Mouse (Mus musculus): ENCODE measurements around the gene Zmpste24.

Zmpste24 gene

DNA sequence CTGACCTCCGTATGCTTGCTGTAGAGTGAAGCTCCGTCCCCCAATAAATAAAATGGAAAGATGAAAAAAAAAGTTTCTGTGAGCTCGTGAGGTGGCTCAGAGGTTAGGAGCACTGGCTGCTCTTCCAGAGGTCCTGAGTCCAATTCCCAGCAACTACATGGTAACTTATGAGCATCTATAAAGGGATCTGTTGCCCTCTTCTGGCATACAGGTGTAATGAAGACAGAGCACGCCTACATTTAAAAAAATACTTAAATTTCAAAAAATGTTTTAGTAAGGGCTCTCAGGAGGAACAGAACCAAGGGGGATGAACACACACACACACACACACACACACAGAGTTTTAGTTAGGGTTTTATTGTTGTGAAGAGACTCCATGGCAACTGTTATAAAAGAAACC, 66.6 kb downstream of the Zmpste24 start:
- peak; percentile 47 for DNase-seq (ENCODE audit: low read depth)

DNA sequence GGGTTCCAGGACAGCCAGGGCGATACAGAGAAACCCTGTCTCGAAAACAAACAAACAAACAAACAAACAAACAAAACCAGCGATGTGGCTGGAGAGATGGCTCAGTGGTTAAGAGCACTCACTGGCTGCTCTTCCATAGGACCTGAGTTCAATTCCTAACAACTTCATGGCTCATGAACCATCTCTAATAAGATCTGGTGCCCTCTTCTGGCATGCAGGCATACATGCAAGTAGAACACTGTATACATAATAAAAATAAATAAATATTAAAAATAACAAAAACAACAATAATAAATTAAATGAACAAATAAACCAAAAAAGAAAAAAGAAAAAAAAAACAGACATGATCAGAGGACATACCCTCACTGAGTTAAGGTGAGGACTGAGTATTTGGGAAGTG, 68.4 kb downstream of the Zmpste24 start:
- no peak for DNase-seq (ENCODE audit: low read depth)

DNA sequence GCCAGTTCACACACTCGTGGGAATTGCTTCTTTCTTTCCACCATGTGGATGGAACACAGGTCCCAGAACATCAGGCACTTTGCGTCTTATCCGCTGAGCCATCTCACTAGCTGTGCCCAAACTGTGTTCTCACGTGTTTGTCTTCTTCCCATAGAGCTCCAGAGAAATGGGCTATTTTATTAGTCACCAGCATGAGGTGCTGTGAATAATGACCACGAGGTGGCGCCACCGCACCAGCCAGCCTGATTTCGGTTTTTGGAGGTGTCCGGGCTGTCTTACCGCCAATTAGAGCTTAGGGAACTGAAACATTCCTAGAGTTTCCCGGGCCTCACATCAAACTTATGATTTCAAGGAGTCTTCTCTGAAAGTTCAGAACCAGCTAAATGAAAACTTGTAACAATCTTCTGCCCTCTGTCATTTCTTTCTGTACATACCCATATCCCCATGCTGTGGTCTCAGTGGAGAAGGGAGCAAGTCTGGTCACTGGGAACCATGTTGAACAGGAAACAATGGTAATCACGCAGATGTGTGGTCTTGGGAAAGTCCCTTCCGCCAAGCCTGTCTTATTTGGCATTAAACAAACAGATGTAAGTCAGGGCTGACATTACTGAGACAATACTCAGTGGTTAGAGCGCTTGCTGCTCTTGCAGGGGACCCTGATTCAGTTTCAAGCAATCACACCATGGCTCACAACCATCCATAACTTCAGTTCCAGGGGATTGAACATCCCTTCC, 69.2 kb downstream of the Zmpste24 start:
- DNase-seq (ENCODE audit: low read depth) = peak; percentile 72

DNA sequence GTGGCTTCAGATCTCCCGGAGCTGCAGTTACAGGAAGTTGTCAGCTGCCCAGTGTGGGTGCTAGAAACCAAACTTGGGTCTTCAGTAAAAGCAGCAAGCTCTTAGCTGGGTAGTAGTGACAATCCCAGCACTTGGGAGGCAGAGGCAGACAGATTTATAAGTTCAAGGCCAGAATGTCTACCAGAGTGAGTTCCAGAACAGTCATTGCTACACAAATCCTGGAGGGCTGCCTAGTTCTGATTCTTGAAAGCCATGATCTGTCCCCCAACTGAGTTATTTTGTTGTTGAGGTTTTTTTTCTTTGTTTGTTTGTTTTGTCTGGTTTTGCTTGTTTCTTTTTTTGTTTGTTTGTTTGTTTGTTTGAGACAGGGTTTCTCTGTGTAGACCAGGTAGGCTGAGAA, 69.9 kb downstream of the Zmpste24 start:
- DNase-seq (ENCODE audit: low read depth) = no peak

DNA sequence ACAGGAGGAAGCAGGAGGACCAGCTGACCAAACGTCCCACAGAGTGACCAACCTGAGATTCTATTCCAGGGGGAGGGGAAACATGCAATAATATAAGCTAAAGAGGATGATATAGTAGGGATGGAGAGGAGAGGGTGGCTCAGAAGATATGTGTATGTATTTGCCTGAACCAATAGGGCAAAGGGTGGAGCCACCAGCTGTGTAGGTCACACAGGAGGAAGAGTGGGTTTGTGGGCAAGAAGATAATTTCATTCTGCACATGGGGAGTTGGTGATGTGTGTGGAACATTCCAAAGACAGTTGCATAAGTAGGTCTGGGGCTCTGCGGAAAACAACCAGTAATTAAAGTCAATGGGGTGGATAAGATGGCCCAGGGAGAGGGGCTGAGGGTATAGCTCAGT, 72.4 kb downstream of the Zmpste24 start:
- DNase-seq (ENCODE audit: low read depth) = no peak

DNA sequence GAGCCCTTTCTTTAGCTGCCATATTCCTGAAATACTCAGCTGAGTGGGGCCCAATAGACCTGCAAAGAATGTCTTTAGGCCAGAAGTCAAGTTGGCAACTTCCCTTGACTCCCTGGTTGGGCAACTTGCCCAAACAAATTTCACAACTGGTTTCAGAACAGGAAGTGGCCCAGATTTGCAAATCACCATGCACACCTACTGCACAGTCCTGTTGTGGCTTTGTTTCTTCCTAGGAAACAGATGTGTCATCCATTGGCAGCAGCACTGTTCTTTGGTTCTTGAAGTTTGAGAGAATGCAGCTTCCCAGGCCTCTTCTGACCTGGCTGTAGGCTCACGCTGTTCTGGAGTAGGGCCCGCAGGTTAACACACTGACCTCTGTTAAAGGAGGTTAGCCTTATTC, 74.1 kb downstream of the Zmpste24 start:
- DNase-seq (ENCODE audit: low read depth) = no peak

DNA sequence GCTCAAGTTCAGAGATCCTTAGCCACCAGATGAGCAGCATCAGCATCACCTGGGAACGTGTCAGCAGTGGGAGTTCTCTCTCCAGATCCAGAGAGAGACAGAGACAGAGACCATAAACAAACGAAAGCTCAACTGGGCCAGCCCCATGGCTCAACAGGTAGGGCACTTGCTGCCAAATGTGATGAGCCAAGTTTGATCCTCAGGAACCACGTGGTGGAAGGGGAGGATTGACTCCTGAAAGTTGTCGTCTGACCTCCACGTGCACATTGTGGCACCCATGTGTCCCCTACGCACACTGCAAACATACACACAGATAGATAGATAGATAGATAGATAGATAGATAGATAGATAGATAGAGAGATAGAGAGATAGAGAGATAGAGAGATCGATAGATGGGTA, 74.6 kb downstream of the Zmpste24 start:
- DNase-seq (ENCODE audit: low read depth) = no peak

DNA sequence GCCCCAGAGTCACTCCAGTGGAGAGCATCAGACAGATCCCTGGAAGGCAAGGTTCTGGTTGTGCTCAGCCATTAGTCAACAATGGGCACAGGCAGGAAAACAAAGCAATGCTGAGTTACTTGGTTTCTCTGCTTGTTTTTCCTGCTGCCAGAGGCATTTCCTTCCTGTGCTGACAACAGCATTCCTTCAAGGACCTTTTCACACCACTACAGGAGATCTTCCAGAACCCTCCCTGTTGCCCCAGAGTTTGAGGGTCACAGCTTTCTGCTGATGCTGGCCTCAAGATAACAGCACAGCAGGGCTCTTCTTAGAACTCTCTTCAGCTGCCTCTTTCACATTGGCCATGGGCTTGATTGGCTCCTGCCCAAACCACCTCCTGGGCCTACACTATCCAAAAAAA, 76.1 kb downstream of the Zmpste24 start:
- DNase-seq (ENCODE audit: low read depth) = no peak

DNA sequence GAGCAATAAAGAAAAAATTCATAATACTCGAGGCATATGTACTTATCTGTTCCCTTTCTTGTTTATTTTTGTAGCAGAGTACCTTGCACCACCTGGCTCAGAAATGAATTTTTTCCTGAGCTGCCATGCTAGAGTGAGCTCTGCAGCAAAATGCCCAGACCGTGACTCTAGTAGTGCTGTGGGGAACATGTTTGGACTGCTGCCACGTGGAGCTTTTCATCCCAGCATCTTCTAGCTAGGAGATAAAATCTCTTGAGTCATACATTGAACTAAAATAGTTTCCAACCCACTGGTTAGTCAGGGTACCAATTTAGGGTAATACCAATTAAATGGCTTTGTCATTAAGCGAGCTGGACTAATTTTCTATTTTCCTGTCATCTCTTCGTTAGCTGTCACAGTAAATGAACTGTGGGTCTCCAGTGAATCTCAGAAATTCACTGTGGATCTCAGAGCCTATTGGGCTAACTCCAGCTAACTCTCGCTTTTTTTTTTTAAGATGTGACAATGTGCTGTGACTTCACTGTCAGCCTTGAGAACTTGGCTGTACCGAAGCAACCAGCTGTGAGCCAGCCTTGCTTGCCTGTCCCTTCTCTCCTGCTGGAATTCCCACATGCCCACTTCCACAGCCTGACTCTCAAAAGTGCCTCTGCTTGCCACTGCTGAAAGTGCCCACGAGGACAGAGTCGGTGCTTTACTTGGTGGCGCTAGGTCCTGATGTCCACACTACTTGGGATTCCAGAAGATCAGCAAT, 77.8 kb downstream of the Zmpste24 start:
- DNase-seq (ENCODE audit: low read depth) = no peak

DNA sequence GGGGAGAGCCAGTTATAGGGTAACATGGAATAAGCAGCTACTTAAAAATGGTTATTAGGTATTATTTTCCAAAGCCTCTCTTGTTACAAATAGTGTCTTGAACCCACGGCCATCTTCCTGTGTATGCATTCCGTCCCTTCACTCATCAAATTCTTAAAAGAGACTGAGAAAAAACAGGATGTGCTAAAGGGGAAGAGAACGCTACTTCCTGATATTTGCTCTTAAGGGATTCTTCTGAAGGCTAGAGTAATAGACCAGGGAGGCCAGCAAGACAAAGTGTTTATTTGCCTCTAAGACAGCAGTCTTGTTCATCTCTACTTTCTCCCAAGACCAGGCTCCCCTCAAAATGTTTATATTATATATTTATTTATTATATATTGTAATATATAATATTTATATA, 79.8 kb downstream of the Zmpste24 start:
- DNase-seq (ENCODE audit: low read depth) = no peak

DNA sequence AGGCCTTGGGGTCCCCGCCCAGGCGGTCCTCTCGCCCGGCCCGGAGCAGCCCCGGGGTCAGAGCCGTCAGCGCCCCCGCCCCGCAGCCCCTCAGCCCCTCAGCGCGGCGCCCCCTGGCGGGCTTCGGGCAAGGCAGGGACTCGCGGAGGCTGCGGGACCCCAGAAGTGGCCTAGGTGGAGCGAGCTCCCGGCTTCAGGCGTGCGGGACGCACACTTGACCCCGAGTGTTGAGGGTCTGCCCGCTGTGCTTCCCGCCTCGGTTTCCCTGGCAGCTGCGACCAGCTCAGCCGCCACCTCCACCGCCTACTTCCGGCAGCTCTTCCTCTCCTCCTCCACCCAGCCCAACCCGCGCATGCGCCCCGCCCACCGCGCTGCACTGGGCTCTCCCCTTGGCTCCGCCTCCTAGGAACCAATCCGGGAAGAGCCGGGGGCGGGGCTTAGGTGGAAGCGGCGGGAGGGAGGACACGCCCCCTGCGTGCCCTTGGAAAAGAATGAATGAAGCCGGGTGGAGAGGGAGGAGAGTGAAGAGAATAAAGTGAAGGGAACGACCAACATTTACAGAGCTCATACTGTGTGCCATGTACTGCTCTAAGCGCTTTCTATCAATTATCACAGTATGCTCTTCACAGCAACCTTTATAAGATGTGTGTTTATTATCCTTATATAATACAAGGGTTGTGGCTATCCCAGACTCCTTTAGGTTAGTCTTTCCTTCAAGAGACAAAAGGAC, 80.9 kb downstream of the Zmpste24 start, which contains the start of gene Smap2:
TSS of gene Smap2 (minus strand) at position 320 of the 730 bp plus-strand sequence.
- DNase-seq (ENCODE audit: low read depth) = peak; percentile 94

DNA sequence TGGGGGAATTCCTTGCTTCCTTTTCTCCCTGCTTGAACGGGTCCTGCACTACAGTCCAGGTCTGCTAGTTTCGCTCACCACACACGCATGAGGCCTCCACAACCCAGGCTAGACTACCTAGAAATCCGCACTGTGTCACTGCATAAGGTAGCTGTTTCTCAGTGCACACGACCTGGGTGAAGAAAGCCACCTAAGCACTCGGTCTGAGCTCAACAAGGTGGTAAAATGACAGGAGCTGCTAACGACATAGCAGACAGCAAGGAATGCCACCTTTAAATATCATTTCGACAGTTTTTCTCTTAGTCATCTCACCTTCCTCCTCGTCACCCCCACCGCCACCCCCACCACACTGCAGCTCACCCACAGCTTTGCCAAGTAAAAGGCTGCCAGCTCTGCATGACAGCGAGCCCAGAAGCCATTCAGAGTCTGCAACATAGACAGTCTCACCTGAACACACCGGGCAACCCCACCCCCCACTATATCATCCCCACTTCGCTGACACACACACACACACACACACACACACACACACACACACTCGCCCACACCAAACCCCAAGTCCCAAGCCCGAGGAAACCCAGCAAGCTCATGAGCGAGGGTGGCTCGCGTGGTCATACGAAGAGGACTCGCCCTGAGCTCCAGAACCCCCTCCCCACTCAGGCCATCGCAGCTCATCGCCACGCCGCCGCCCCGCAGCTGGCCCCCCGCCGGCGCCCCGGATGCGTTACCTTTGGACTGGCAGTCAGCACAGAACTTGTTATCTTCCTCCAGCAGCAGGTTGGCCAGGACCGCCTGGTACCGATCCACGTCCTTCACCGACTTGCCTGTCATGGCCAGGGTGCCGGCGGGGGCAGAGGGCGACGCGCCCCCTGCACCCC, 81.8 kb downstream of the Zmpste24 start:
- peak; percentile 50 for DNase-seq (ENCODE audit: low read depth)

DNA sequence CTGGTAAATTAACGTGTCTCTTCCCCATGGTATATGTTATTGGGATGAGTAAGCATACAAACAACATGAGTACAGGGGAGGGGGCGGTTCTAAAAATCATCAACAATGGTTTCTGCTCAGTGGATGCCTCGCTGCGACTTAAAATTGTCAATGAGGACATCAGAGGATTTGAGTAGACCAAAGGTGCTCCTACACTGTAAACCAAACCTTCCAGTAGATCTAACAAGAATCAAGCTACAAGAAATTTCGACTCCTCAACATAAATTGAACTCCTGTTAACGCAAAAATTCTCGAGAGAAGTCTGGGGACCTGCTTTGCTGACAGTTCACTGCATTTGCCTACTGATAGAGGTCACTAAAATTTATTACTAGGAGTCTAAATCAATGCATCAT, 82.8 kb downstream of the Zmpste24 start:
- no peak for DNase-seq (ENCODE audit: low read depth)

DNA sequence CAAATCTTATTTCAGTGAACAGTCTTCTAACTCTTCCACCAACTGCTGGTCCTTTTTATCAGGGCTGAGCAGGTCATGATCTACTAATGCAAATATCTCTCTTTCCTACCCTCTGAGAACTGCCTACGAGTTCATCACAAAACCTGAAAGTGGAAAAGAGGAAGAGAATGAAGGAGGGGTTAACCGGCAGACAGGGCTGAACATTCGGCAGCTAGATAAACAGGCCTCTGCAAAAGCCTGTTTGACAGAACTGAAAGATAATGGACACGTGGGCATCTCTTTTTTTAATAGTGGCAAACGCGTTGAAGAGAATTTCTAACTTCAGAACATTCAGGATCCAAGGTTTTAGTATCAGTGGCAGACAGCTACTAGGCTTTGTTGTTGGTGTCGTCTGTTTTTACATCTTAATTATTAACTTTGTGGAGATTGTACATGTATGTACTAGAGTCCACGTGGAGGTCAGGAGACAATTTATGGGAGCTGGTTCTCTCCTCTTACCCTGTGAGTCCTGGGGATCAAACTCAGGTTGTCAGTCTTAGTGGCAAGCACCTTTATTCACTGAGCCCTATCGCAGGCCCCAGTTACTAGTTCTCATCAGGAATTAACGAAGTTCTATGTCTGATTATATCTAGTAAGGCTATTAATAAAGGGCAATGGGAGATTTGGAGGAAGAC, 83.3 kb downstream of the Zmpste24 start:
- DNase-seq (ENCODE audit: low read depth) = no peak

DNA sequence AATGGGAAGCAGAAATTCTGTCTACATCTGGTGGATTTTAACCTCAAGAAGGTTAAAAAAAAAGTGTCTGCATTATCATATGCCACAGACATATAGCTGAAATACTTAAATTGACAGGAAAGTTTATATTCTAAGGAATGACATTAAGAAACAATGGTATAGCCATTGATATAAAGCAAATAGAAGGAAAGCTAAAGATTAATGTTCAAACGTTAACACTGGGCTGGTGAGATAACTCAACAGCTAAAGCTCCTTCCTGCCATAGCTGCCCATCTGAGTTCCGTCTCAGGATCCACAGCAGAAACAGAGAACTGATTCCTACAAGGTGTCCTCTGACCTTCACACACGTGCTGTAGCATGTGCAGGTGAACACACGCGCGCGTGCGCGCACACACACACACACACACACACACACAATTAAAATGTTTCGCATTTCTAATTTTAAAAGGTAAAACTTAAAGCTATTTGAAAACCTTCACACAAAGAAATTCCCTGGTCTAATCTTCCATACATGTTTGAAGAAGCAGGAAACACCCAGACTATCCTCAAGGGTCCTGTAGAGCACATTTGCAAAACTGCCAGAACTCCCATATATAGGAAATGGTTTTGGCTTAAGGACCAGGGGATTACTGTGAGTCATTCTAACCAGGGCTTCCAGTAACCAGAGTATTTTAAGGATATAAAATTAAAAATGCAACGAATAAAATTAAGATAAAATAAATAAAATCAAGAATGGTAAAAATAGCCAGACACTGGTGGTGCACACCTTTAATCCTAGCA, 87.1 kb downstream of the Zmpste24 start:
- DNase-seq (ENCODE audit: low read depth) = no peak

Data from naive thymus-derived CD4-positive, alpha-beta T cell, adult 2 months (primary cell).